Mouse (Mus musculus) brain, embryonic 18.5 days (tissue): ENCODE results near the gene Tmcc2.

Source experiments
- DNase-seq: peaks from one replicate; pipeline ENCODE4 v3.0.0-alpha.2; 2012; ENCODE audit warnings: low read depth, low spot score

Gene Tmcc2

GRCm38 (mm10) chr1:132390691-132391579 is at the start of gene Tmcc2:
Tmcc2 (minus strand) TSS chr1:132391281.
- DNase-seq, result no peak

- no peak for DNase-seq
Measured at GRCm38 (mm10) chr1:132437389-132437788, 46.3 kb upstream of the Tmcc2 start.

- DNase-seq, result no peak
Measured at GRCm38 (mm10) chr1:132436960-132437359, 45.9 kb upstream of the Tmcc2 start.

- no peak for DNase-seq
Measured at GRCm38 (mm10) chr1:132436320-132436958, 45.4 kb upstream of the Tmcc2 start.

- no peak for DNase-seq
Measured at GRCm38 (mm10) chr1:132434032-132434431, 43.0 kb upstream of the Tmcc2 start.

- no peak for DNase-seq
Measured at GRCm38 (mm10) chr1:132433349-132433748, 42.3 kb upstream of the Tmcc2 start.

- no peak for DNase-seq
Measured at GRCm38 (mm10) chr1:132431716-132432115, 40.6 kb upstream of the Tmcc2 start.

GRCm38 (mm10) chr1:132430818-132431217 is 39.7 kb upstream of the Tmcc2 start:
- DNase-seq, result no peak

GRCm38 (mm10) chr1:132425600-132425999 is 34.5 kb upstream of the Tmcc2 start:
- no peak for DNase-seq

- DNase-seq, result no peak
Measured at GRCm38 (mm10) chr1:132422912-132423696, 32.0 kb upstream of the Tmcc2 start.

- no peak for DNase-seq
Measured at GRCm38 (mm10) chr1:132420662-132421061, 29.6 kb upstream of the Tmcc2 start.

- no peak for DNase-seq
Measured at GRCm38 (mm10) chr1:132420206-132420605, 29.1 kb upstream of the Tmcc2 start.

- DNase-seq, result peak; percentile 85
Measured at GRCm38 (mm10) chr1:132417319-132418251, 26.5 kb upstream of the Tmcc2 start, which contains the start of gene Dstyk. Dstyk (plus strand) TSS chr1:132417555.

- DNase-seq, result no peak
Measured at GRCm38 (mm10) chr1:132416943-132417290, 25.8 kb upstream of the Tmcc2 start.

- DNase-seq, result no peak
Measured at GRCm38 (mm10) chr1:132416244-132416942, 25.3 kb upstream of the Tmcc2 start.

GRCm38 (mm10) chr1:132410657-132411056 is 19.6 kb upstream of the Tmcc2 start:
- no peak for DNase-seq

GRCm38 (mm10) chr1:132401843-132402242 is 10.8 kb upstream of the Tmcc2 start:
- no peak for DNase-seq

GRCm38 (mm10) chr1:132400538-132400937 is 9.5 kb upstream of the Tmcc2 start:
- no peak for DNase-seq

- DNase-seq, result no peak
Measured at GRCm38 (mm10) chr1:132396705-132397104, 5.6 kb upstream of the Tmcc2 start.

GRCm38 (mm10) chr1:132392872-132393271 is 1.8 kb upstream of the Tmcc2 start:
- DNase-seq, result no peak
